Mouse (Mus musculus): ENCODE measurements around the gene Edem2. TPM values are rescaled to one million over a fixed set of nuclear protein-coding genes. Genes with fewer than 3 reads are reported as not detected.

Edem2 gene
- polyA plus RNA-seq, 1 experiment from 2014 or later: 33.7 TPM

GRCm38 (mm10) chr2:155681874-155682273 lies 47.4 kb downstream of the Edem2 start:
- no peak overlapping the region for H3K9ac ChIP-seq
- no peaks in the 10 kb centered on the region for H3K27me3 ChIP-seq
- 73% methylated on average over 2 of the region's 2 CpGs for WGBS
- no peak overlapping the region for H3K4me2 ChIP-seq
- H3K4me3 ChIP-seq: no peak overlapping the region
- no peak for ATAC-seq (ENCODE audit: insufficient number of reproducible peaks, low FRiP score, low TSS enrichment, low read depth)
- peaks cover 14% of the 10 kb centered on the region; the same call in 1 of the 2 replicates for H3K36me3 ChIP-seq
- H3K9me3 ChIP-seq: no peaks in the 10 kb centered on the region
- no peak overlapping the region for H3K27ac ChIP-seq
- 0 out of 2 replicates have a peak, but pooled peaks cover 5% of the 10 kb centered on the region for H3K4me1 ChIP-seq

- Histone ChIP-seq H3K9me3 (no peaks in the 10 kb centered on the region), H3K4me3 (no peak overlapping the region), H3K4me1 (0 out of 2 replicates have a peak, but pooled peaks cover 5% of the 10 kb centered on the region), H3K27me3 (no peaks in the 10 kb centered on the region), H3K27ac (no peak overlapping the region), H3K9ac (no peak overlapping the region), H3K4me2 (no peak overlapping the region), H3K36me3 (peaks cover 12% of the 10 kb centered on the region; the same call in 1 of the 2 replicates)
- WGBS: 73% methylated on average over 8 of the region's 8 CpGs
- ATAC-seq (ENCODE audit: insufficient number of reproducible peaks, low FRiP score, low TSS enrichment, low read depth): no peak
Observed at GRCm38 (mm10) chr2:155681194-155681593, 48.1 kb downstream of the Edem2 start.

GRCm38 (mm10) chr2:155680591-155680990 lies 48.7 kb downstream of the Edem2 start:
- 67% methylated on average over 5 of the region's 5 CpGs for WGBS

GRCm38 (mm10) chr2:155679586-155680110 lies 49.6 kb downstream of the Edem2 start:
- Histone ChIP-seq H3K4me2 (no peak overlapping the region), H3K27ac (no peak overlapping the region), H3K36me3 (peaks cover 6% of the 10 kb centered on the region; the same call in 1 of the 2 replicates), H3K9me3 (no peaks in the 10 kb centered on the region), H3K9ac (no peak overlapping the region), H3K27me3 (no peaks in the 10 kb centered on the region), H3K4me1 (0 out of 2 replicates have a peak, but pooled peaks cover 3% of the 10 kb centered on the region), H3K4me3 (no peak overlapping the region)
- no peak for ATAC-seq (ENCODE audit: insufficient number of reproducible peaks, low FRiP score, low TSS enrichment, low read depth)
- WGBS: 91% methylated on average over 4 of the region's 4 CpGs

More at GRCm38 (mm10) chr2:155680591-155680990, 48.7 kb downstream of the Edem2 start:
- H3K9me3 ChIP-seq: no peaks in the 10 kb centered on the region
- no peak overlapping the region for H3K4me2 ChIP-seq
- H3K27me3 ChIP-seq: no peaks in the 10 kb centered on the region
- no peak overlapping the region for H3K27ac ChIP-seq
- peaks cover 8% of the 10 kb centered on the region; the same call in 1 of the 2 replicates for H3K36me3 ChIP-seq
- no peak overlapping the region for H3K4me3 ChIP-seq
- H3K9ac ChIP-seq: no peak overlapping the region
- ATAC-seq (ENCODE audit: insufficient number of reproducible peaks, low FRiP score, low TSS enrichment, low read depth): no peak
- H3K4me1 ChIP-seq: 0 out of 2 replicates have a peak, but pooled peaks cover 3% of the 10 kb centered on the region

- Histone ChIP-seq H3K4me3 (no peak overlapping the region), H3K4me2 (no peak overlapping the region), H3K9ac (no peak overlapping the region), H3K36me3 (peaks cover 30% of the 10 kb centered on the region), H3K4me1 (no peaks in the 10 kb centered on the region), H3K9me3 (no peaks in the 10 kb centered on the region), H3K27ac (no peak overlapping the region), H3K27me3 (no peaks in the 10 kb centered on the region)
- WGBS: 63% methylated on average over 4 of the region's 4 CpGs
- ATAC-seq (ENCODE audit: insufficient number of reproducible peaks, low FRiP score, low TSS enrichment, low read depth): no peak
Observed at GRCm38 (mm10) chr2:155675118-155675517, 54.2 kb downstream of the Edem2 start.

GRCm38 (mm10) chr2:155673546-155673945 lies 55.7 kb downstream of the Edem2 start:
- no peak overlapping the region for H3K4me2 ChIP-seq
- no peak overlapping the region for H3K4me3 ChIP-seq
- peaks cover 34% of the 10 kb centered on the region for H3K36me3 ChIP-seq
- ATAC-seq (ENCODE audit: insufficient number of reproducible peaks, low FRiP score, low TSS enrichment, low read depth): no peak
- H3K4me1 ChIP-seq: no peaks in the 10 kb centered on the region
- no peak overlapping the region for H3K9ac ChIP-seq
- H3K9me3 ChIP-seq: no peaks in the 10 kb centered on the region
- H3K27ac ChIP-seq: no peak overlapping the region
- 21% methylated on average over 2 of the region's 2 CpGs for WGBS
- H3K27me3 ChIP-seq: no peaks in the 10 kb centered on the region

- Histone ChIP-seq H3K9ac (no peak overlapping the region), H3K27ac (no peak overlapping the region), H3K4me1 (no peaks in the 10 kb centered on the region), H3K4me2 (no peak overlapping the region), H3K36me3 (peaks cover 48% of the 10 kb centered on the region), H3K27me3 (no peaks in the 10 kb centered on the region), H3K4me3 (no peak overlapping the region), H3K9me3 (no peaks in the 10 kb centered on the region)
- no peak for ATAC-seq (ENCODE audit: insufficient number of reproducible peaks, low FRiP score, low TSS enrichment, low read depth)
- WGBS: 84% methylated on average over 4 of the region's 4 CpGs
Observed at GRCm38 (mm10) chr2:155671236-155671635, 58.0 kb downstream of the Edem2 start.

- 85% methylated on average over 4 of the region's 4 CpGs for WGBS
Observed at GRCm38 (mm10) chr2:155668461-155668860, 60.8 kb downstream of the Edem2 start.

GRCm38 (mm10) chr2:155667881-155668280 lies 61.4 kb downstream of the Edem2 start:
- no peak overlapping the region for H3K9ac ChIP-seq
- H3K9me3 ChIP-seq: no peaks in the 10 kb centered on the region
- WGBS: 95% methylated on average over 8 of the region's 8 CpGs
- ATAC-seq (ENCODE audit: insufficient number of reproducible peaks, low FRiP score, low TSS enrichment, low read depth): no peak
- H3K4me1 ChIP-seq: no peaks in the 10 kb centered on the region
- no peaks in the 10 kb centered on the region for H3K27me3 ChIP-seq
- no peak overlapping the region for H3K4me2 ChIP-seq
- H3K36me3 ChIP-seq: peaks cover 75% of the 10 kb centered on the region
- H3K4me3 ChIP-seq: no peak overlapping the region
- H3K27ac ChIP-seq: no peak overlapping the region

More at GRCm38 (mm10) chr2:155668461-155668860, 60.8 kb downstream of the Edem2 start:
- H3K4me2 ChIP-seq: no peak overlapping the region
- H3K36me3 ChIP-seq: peaks cover 74% of the 10 kb centered on the region
- no peak for ATAC-seq (ENCODE audit: insufficient number of reproducible peaks, low FRiP score, low TSS enrichment, low read depth)
- no peak overlapping the region for H3K27ac ChIP-seq
- H3K27me3 ChIP-seq: no peaks in the 10 kb centered on the region
- H3K4me1 ChIP-seq: no peaks in the 10 kb centered on the region
- no peak overlapping the region for H3K9ac ChIP-seq
- H3K4me3 ChIP-seq: no peak overlapping the region
- no peaks in the 10 kb centered on the region for H3K9me3 ChIP-seq

- Histone ChIP-seq H3K27ac (no peak overlapping the region), H3K4me1 (no peaks in the 10 kb centered on the region), H3K4me3 (no peak overlapping the region), H3K9ac (no peak overlapping the region), H3K4me2 (no peak overlapping the region), H3K27me3 (no peaks in the 10 kb centered on the region), H3K9me3 (no peaks in the 10 kb centered on the region), H3K36me3 (peaks cover 84% of the 10 kb centered on the region)
- no peak for ATAC-seq (ENCODE audit: insufficient number of reproducible peaks, low FRiP score, low TSS enrichment, low read depth)
- 85% methylated on average over 6 of the region's 6 CpGs for WGBS
Observed at GRCm38 (mm10) chr2:155663910-155664460, 65.3 kb downstream of the Edem2 start.

GRCm38 (mm10) chr2:155663097-155663496 lies 66.2 kb downstream of the Edem2 start:
- Histone ChIP-seq H3K27me3 (no peaks in the 10 kb centered on the region), H3K4me1 (no peaks in the 10 kb centered on the region), H3K36me3 (peaks cover 84% of the 10 kb centered on the region), H3K27ac (no peak overlapping the region), H3K9me3 (no peaks in the 10 kb centered on the region), H3K4me2 (no peak overlapping the region), H3K4me3 (no peak overlapping the region), H3K9ac (no peak overlapping the region)
- ATAC-seq (ENCODE audit: insufficient number of reproducible peaks, low FRiP score, low TSS enrichment, low read depth): no peak
- WGBS: 21% methylated on average over 5 of the region's 5 CpGs

GRCm38 (mm10) chr2:155662390-155662789 lies 66.9 kb downstream of the Edem2 start:
- 94% methylated on average over 5 of the region's 5 CpGs for WGBS

More at GRCm38 (mm10) chr2:155662390-155662789, 66.9 kb downstream of the Edem2 start:
- no peak overlapping the region for H3K9ac ChIP-seq
- H3K4me2 ChIP-seq: no peak overlapping the region
- H3K36me3 ChIP-seq: peaks cover 84% of the 10 kb centered on the region
- H3K27ac ChIP-seq: no peak overlapping the region
- no peak for ATAC-seq (ENCODE audit: insufficient number of reproducible peaks, low FRiP score, low TSS enrichment, low read depth)
- no peaks in the 10 kb centered on the region for H3K9me3 ChIP-seq
- no peaks in the 10 kb centered on the region for H3K27me3 ChIP-seq
- H3K4me3 ChIP-seq: no peak overlapping the region
- no peaks in the 10 kb centered on the region for H3K4me1 ChIP-seq
